Mouse (Mus musculus) inflammation-experienced regulatory T-cells, adult 6 months (primary cell): ENCODE measurements around the gene Fmo6. TPM values are rescaled to one million over a fixed set of nuclear protein-coding genes. Genes with fewer than 3 reads are reported as not detected.

ENCODE experiments used
- ATAC-seq: one replicate; pipeline ENCODE4 v1.8.0; 2017
- polyA plus RNA-seq, 3 experiments: library from polyadenylated mRNA; unstranded; fragments of 100-300 nt; shearing (Covaris generic); gene quantifications; one replicate each; pipeline ENCODE4 v1.2.1; 2017

The Fmo6 gene
- not detected for polyA plus RNA-seq

- ATAC-seq: no peak
Observed at GRCm38 (mm10) chr1:162937415-162937814, at the start of gene Fmo6. Fmo6 (minus strand) TSS chr1:162937515.

- no peak for ATAC-seq
Observed at GRCm38 (mm10) chr1:162986777-162987176, 49.5 kb upstream of the Fmo6 start.

GRCm38 (mm10) chr1:162986121-162986748 lies 48.9 kb upstream of the Fmo6 start:
- ATAC-seq: no peak

- no peak for ATAC-seq
Observed at GRCm38 (mm10) chr1:162984428-162984827, 47.1 kb upstream of the Fmo6 start, which contains the start of gene Fmo3. Fmo3 (minus strand) TSS chr1:162984528.

GRCm38 (mm10) chr1:162963556-162963955 lies 26.2 kb upstream of the Fmo6 start:
- ATAC-seq: no peak

- no peak for ATAC-seq
Observed at GRCm38 (mm10) chr1:162957422-162957821, 20.1 kb upstream of the Fmo6 start.

GRCm38 (mm10) chr1:162953079-162953478 lies 15.8 kb upstream of the Fmo6 start:
- no peak for ATAC-seq

DNA sequence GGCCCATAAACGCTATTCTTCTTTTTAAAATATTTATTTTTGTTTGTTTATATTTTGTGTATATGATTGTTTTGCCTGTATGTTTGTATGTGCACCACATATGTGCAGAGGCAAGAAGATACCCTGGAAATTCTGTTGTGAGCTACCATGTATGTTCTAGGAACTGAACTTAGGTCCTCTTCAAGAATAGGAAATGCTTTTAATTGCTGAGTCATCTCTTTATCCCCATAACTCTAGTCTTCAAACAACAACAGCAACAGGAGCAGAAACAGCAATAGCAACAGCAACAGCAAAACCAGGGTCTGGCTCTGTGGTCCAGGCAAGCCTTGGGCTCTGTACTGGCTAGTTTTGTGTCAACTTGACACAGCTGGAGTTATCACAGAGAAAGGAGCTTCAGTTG lies 12.4 kb upstream of the Fmo6 start:
- no peak for ATAC-seq

DNA sequence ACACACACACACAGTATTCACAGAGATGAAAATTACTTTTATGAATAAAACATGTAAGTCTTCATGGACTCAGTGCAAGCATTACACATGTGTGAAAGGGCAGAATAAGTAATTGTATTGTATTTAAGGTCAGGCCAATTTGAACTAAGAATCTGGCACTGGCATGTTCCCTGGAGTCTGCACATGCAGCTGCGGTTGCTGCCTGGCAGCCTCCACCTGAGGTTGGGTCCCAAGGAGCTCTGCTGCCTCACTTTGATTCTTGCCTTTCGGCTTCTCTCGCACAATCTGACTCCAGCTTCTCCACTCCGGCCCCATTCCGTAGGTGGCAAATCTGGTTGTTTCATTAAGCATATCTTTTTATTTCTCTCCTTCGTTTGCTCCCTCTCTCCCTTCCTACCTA lies 10.6 kb upstream of the Fmo6 start:
- no peak for ATAC-seq

DNA sequence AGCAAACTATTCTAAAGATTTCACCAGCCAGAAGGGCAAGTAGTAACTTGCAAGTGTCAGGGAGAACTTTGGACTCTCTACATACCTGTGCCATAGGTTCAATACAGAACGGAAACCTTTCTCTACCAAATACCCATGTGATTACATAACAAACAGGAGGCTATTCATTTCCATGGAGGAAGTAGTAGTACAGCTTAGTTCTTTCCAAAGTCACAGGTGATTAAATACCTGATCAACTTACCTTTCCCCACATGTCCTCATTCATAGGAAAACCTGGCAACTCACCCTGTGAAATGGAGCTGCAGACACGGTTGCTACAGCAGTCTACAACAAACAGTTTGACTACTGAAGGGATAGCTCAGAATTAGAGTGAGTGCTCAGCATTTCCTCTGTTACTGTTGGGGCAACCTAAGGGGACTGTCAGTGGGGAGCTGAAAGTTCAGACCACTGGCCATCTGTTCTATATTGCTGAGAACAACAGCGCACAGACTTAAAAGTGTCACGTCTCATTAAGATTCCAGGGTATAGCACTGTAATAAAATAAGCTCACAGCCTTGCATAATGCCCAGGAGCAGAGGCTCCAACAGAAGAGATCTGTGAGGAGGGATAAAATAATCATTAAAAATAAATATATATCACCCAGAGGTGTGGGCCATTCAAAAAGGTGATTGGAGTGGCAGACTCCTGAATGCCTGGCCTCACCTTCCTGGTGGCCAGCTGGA lies 9.7 kb upstream of the Fmo6 start:
- no peak for ATAC-seq

DNA sequence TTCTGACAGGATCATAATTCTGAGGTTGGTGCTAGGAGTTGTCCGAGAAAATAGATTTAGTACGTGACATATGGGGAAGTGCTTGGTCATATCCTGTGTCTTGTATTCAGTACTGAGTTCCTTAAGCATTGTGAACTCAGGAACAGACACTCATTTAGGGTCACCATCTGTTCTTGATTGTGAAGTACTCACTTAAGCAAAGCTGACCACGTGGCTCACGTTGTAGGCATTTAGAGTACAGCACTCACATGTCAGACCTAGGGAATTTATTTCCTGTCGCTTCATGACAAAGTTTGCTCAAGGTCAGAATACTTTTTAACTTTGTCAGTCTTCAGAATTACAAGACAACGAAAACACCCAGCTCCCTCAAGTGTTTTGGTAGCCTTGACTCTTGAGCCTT lies 6.4 kb upstream of the Fmo6 start:
- no peak for ATAC-seq

- no peak for ATAC-seq
Observed at GRCm38 (mm10) chr1:162938696-162939351, 1.5 kb upstream of the Fmo6 start.

- no peak for ATAC-seq
Observed at GRCm38 (mm10) chr1:162937970-162938695, 818 bp upstream of the Fmo6 start.

- ATAC-seq: no peak
Observed at GRCm38 (mm10) chr1:162934374-162935012, 2.8 kb downstream of the Fmo6 start.

- ATAC-seq: no peak
Observed at GRCm38 (mm10) chr1:162932386-162932785, 4.9 kb downstream of the Fmo6 start.

DNA sequence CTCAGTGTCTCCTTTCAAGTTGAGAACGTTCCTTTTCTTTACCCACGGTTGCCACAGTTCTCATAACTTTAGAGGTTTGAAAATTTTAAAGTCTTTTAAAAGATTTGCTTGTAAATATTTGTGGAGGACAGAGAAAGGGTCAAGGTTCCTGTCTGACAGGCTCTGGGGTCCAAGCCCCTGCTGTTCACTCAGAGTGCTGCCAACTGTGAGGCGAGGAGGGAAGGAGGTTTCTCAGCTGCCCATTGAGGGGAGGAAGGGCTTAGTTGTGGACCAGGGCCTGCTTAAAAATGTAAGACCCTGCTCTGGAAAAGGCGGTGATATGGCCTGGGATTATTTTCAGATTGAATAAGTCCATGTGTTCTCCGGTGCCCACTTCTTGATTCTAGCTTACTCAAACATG lies 5.4 kb downstream of the Fmo6 start:
- ATAC-seq: no peak

DNA sequence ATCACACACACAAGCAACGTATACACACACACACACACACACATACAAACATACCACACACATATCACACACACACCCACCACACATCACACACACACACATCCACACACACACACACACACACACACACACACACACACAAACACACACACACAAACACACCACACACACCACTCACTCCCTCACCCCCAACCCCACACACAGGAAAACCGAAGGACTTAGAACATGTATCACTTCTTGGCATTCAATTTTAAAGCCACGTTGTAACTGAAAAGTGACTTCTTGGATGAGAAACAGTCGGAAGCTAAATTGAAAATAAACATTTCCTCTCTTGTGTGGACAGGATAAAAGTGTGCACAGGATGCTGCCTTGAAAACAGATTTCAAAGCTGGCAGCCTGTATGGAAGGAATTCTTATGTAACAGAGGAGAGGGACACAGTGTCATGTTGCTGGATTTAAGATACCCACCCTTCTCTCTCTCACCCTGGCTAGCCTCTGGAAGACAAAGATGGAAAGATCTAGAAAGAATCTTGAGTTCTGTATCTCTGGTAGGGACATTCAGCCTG lies 5.9 kb downstream of the Fmo6 start:
- ATAC-seq: no peak

DNA sequence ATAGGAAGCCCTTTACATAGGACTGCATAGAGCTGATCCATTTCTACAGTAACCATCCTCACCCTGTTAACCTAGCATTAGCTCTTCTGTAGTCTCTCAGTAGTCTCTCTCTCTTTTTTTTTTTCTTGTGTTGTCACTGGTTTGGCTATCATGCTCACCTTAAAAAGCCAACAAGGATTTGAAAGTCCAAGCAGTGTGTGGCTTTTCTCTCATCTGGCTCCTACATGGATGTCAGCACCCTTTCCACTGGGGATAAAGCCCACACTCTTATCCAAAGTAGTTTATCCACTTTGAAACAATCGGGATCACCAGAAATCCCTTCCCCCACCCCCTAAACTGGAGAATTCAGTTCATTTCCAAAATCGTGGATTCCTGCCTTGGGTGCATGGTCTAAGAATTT lies 6.7 kb downstream of the Fmo6 start:
- no peak for ATAC-seq

DNA sequence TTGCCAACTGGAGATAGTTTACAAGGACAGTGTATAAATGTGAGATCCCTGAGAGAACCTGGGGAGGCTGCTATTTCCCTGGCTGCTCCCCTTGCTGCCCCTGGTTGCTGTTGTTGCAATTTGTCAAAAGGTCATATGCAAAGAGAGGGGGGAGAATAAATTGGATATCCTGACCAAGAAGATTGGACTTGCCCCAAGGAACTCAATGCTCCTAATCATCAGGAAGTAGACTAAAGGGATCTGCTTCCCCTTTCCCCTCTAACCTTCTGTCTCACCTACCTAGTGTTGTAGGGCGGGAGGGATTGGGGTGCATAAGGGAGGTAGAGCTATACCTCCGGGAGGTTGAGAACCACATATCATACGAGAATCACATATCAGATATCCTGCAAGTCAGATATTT lies 8.2 kb downstream of the Fmo6 start:
- no peak for ATAC-seq

DNA sequence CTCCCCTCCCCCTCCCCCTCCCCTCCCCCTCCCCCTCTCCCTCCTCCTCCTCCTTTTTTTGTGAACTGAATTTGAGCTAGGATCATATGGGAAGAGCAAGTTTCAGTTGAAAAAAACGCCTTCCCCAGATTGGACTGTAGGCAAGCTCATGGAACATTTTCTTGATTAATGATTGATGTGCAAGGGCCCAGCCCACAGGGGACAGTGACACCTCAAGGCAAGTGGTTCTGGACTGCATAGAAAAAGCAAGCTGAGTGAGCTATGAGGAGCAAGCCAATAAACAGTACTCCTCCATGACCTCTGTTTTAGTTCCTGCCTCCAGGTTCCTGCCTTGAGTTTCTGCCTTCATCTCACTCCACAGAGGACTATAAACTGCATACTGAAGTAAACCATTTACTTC lies 12.2 kb downstream of the Fmo6 start:
- ATAC-seq: no peak

DNA sequence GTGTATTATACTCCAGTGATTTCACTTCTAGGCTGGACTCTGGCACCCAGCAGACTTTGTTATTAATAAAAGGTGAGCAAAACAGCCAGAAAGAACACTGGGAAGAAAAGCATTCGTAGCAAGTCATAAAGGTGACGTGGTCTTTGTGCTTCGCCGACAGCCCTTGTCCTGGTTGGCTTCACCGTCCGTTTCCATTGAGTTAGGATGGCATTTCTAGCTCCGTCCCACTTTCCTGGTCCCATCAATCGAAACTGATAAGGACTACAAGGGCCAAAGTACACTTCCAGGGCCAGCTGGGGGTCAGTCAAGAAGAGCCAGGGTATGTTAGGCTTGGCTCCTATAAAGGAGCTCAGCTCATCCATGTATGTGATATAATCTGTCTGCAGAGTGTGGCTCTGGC lies 20.7 kb downstream of the Fmo6 start:
- no peak for ATAC-seq

DNA sequence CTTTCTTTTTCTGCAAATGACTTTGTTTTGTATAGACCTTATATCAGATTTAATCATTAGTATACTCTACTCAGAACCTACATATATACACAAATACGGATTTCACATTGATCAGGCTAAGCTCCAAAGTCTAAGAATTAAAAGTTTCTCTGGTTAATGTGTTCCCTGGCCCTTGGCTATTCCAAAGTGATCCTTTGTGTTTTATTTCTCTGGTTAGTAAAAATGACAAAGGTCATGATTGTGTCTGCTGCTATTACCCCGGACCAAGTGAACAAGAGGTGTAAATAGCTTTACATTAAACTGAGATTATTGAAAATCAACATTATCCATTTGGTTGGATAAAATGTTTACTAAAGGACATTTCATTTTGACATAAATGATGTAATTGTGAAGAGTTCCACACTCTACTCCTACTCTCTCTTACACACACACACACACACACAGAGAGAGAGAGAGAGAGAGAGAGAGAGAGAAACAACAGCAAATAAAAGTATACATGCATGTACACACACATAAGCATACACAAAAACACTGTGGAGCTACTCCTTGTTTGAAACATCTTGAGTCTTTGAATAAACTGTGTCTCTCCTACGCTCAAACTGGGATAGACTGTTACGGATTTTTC lies 22.3 kb downstream of the Fmo6 start:
- ATAC-seq: no peak
